Mouse (Mus musculus): ENCODE measurements around the gene Ryr2. TPM values are rescaled to one million over a fixed set of nuclear protein-coding genes. Genes with fewer than 3 reads are reported as not detected.
A peak's percentile ranks its signal among the peaks of the same experiment; 100 is the strongest.
"Not testable (repeated sequence)": the region's sequence is repeated elsewhere in the genome, so short reads cannot be mapped to it uniquely, and the experiment has no call there.

Gene Ryr2
- polyA plus RNA-seq, 1 experiment from 2014 or later = 4.4 TPM

GRCm38 (mm10) chr13:11595431-11595830 lies 511.3 kb downstream of the Ryr2 start:
- WGBS = 91% methylated on average over 9 of the region's 9 CpGs
- Histone ChIP-seq H3K27me3 (replicated peaks) (no peaks in the 10 kb centered on the region), H3K4me1 (no peaks in the 10 kb centered on the region), H3K4me3 (no peak overlapping the region), H3K36me3 (replicated peaks) (peaks cover 3% of the 10 kb centered on the region; the same call in 1 of the 2 replicates), H3K4me2 (no peak overlapping the region), H3K27ac (no peak overlapping the region), H3K9ac (no peak overlapping the region), H3K9me3 (no peaks in the 10 kb centered on the region)
- ATAC-seq (replicated peaks) = no peak

- Histone ChIP-seq H3K36me3 (replicated peaks) (peaks cover under 1% of the 10 kb centered on the region; the same call in 1 of the 2 replicates), H3K27ac (no peak overlapping the region), H3K9ac (no peak overlapping the region), H3K4me2 (no peak overlapping the region), H3K9me3 (no peaks in the 10 kb centered on the region), H3K4me3 (no peak overlapping the region), H3K27me3 (replicated peaks) (no peaks in the 10 kb centered on the region), H3K4me1 (no peaks in the 10 kb centered on the region)
- no peak for ATAC-seq (replicated peaks)
- 86% methylated on average over 7 of the region's 7 CpGs for WGBS
These were observed 521.5 kb downstream of the Ryr2 start for GRCm38 (mm10) chr13:11585283-11585682.

- Histone ChIP-seq H3K4me3 (no peak overlapping the region), H3K36me3 (replicated peaks) (no peaks in the 10 kb centered on the region), H3K9ac (no peak overlapping the region), H3K9me3 (no peaks in the 10 kb centered on the region), H3K27ac (no peak overlapping the region), H3K27me3 (replicated peaks) (no peaks in the 10 kb centered on the region), H3K4me2 (no peak overlapping the region), H3K4me1 (no peaks in the 10 kb centered on the region)
- 48% methylated on average over 2 of the region's 2 CpGs for WGBS
- no peak for ATAC-seq (replicated peaks)
These were observed 534.2 kb downstream of the Ryr2 start for GRCm38 (mm10) chr13:11572552-11572951.

DNA sequence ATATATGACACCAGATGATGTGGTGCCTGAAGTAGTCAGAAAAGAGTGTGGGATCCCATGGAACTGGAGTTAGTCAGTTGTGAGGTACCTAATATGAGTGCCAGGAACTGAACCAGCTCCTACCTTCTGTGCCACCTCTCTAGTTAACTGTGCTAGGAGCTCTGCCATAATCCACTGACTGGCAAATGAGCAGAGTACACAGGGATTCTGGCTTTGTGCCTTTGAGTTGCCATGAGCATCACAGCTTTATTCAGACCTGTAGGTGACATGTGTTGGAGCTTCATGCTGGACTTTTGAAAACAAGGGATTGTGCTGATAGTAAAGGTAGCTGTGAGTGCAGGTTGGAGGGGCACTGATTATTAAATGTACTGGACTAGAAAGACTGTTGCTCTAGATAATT lies 539.4 kb downstream of the Ryr2 start:
- Histone ChIP-seq H3K9ac (no peak overlapping the region), H3K27me3 (replicated peaks) (no peaks in the 10 kb centered on the region), H3K4me1 (0 out of 2 replicates have a peak, but pooled peaks cover 3% of the 10 kb centered on the region), H3K9me3 (no peaks in the 10 kb centered on the region), H3K4me2 (no peak overlapping the region), H3K36me3 (replicated peaks) (no peaks in the 10 kb centered on the region), H3K27ac (no peak overlapping the region), H3K4me3 (no peak overlapping the region)
- no peak for ATAC-seq (replicated peaks)

DNA sequence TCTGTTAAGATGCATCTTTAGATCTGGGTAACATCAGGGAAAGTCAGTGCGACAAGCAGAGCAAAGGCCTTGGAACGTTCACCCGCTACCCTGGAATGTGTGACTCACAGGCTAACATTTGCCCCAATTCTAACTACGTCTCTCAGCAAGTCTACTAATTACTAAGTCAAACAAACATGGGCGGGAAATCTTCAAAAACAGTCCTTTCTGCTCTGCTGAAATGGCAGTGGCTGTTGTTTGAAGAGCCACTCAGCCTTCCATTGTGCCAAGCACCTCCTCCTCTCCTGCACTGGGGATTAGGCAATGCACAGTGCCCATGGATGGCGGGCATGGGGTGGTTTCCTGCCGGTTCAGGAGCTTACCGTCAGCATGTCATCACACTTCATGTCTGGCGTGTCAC lies 540.3 kb downstream of the Ryr2 start:
- Histone ChIP-seq H3K4me3 (no peak overlapping the region), H3K4me1 (0 out of 2 replicates have a peak, but pooled peaks cover 3% of the 10 kb centered on the region), H3K27ac (no peak overlapping the region), H3K27me3 (replicated peaks) (no peaks in the 10 kb centered on the region), H3K4me2 (no peak overlapping the region), H3K9me3 (no peaks in the 10 kb centered on the region), H3K9ac (no peak overlapping the region), H3K36me3 (replicated peaks) (no peaks in the 10 kb centered on the region)
- WGBS = 68% methylated on average over 9 of the region's 9 CpGs
- ATAC-seq (replicated peaks) = no peak

DNA sequence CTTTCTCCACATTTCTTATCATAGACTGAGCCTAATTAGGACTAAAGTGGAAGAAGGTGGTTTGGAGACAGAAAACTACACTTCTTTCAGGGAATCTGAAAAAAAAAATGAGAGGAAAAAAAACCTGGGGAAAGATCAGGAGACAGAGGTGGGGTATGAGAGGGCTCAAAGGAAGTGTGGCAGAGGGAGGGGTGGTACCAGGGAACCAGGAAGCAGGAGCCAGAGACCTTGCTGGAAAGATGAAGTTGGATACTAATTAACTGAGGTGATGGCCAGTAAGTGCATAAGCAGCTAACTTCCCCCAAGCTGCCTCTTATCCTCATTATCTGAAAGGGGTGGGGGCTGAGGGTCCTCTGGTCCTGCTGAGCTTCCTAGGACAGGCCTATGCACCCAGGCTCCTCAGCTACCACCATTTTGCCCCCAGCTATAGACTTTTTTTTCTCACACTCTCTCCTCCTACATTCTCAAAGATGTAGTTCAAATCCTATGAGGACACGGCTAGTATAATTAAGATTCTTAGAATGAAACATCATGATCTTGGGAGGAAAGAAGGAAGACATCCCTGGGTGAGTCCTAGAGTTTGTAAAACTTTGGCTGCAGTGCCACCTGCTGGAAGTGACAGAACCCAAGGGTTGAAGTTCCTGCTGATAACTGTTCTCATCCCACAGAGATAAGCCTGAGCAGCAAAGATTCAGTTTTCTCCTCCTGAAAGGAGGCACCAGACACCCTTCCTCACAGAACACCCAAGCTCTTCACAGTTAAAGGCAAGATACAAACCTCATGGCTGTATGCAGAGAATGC lies 543.3 kb downstream of the Ryr2 start:
- H3K4me1 ChIP-seq = 0 out of 2 replicates have a peak, but pooled peaks cover 3% of the 10 kb centered on the region
- H3K4me3 ChIP-seq = no peak overlapping the region
- no peaks in the 10 kb centered on the region for H3K9me3 ChIP-seq
- ATAC-seq (replicated peaks) = peak; percentile 92
- H3K36me3 ChIP-seq (replicated peaks) = no peaks in the 10 kb centered on the region
- no peak overlapping the region for H3K4me2 ChIP-seq
- no peaks in the 10 kb centered on the region for H3K27me3 ChIP-seq (replicated peaks)
- peak overlapping the region; percentile 17; the same call in 1 of the 2 replicates for H3K27ac ChIP-seq
- WGBS = 16% methylated on average over 1 of the region's 1 CpGs
- H3K9ac ChIP-seq = no peak overlapping the region

DNA sequence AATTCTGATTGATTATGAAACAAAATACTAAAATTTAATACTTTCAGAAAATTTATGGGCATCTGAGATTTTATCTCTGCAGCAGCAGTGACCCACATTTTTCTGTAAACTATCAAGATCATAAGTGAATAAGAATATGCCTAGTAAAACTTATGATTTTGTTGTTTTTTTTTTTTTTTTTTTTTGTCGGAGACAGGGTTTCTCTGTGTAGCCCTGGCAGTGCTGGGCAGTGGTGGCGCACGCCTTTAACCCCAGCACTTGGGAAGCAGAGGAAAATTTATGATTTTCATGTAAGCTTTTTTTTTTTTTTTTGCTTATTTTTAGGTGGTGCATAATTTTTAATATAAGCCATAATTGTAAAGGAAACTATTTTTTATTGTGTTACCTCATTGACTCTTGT lies 557.1 kb downstream of the Ryr2 start:
- Histone ChIP-seq H3K4me1 (no peaks in the 10 kb centered on the region), H3K4me3 (no peak overlapping the region), H3K27me3 (replicated peaks) (no peaks in the 10 kb centered on the region), H3K9me3 (no peaks in the 10 kb centered on the region), H3K27ac (no peak overlapping the region), H3K36me3 (replicated peaks) (no peaks in the 10 kb centered on the region), H3K4me2 (no peak overlapping the region), H3K9ac (no peak overlapping the region)
- 91% methylated on average over 3 of the region's 3 CpGs for WGBS
- no peak for ATAC-seq (replicated peaks)

DNA sequence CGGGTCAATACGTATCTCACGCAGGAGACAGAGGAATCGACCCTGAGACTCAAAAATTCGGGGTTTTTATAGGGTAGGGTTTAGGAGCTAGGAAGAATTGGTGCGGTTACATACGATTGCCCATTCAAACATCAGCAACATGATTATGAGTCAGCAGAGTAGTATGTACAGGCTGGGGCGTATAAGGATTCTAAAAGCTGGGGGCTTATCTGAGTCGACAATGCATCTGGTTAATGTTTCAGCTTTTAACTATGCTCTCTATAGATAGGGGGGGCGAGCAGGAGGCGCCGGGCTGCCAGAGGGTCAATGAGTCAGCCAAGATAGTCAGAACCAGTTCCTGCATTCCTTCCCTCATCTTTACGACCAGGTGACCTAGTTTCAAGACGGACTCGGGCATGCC lies 557.6 kb downstream of the Ryr2 start:
- not testable (repeated sequence) for H3K9me3 ChIP-seq; H3K36me3 ChIP-seq (replicated peaks); H3K9ac ChIP-seq; H3K4me1 ChIP-seq; H3K4me2 ChIP-seq; ATAC-seq (replicated peaks); H3K27me3 ChIP-seq (replicated peaks); H3K4me3 ChIP-seq; H3K27ac ChIP-seq
- 93% methylated on average over 15 of the region's 15 CpGs for WGBS

GRCm38 (mm10) chr13:11545841-11546240 lies 560.9 kb downstream of the Ryr2 start:
- Histone ChIP-seq H3K4me2 (no peak overlapping the region), H3K36me3 (replicated peaks) (no peaks in the 10 kb centered on the region), H3K4me3 (no peak overlapping the region), H3K27ac (no peak overlapping the region), H3K9ac (no peak overlapping the region), H3K4me1 (no peaks in the 10 kb centered on the region), H3K9me3 (no peaks in the 10 kb centered on the region), H3K27me3 (replicated peaks) (no peaks in the 10 kb centered on the region)
- no peak for ATAC-seq (replicated peaks)
- 49% methylated on average over 7 of the region's 7 CpGs for WGBS

DNA sequence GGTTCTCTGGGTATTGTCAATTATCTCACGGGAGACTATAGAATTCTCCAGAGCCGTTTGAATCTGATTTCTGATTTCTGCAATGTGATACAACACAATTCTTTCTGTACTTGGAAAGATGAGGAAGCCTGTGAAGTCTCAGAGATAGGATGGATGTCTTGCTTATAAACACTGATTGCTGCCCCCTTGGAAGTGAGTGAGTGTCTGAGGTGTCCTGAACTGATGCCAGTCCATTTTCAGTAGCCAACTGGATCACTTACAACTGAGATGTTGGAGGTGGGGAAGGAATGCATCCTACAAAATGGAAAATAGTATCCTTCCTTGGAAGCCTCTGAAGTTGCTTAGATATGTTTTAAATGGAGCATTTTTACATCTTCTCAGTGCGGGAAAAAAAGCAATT lies 564.2 kb downstream of the Ryr2 start:
- no peak overlapping the region for H3K9ac ChIP-seq
- H3K27me3 ChIP-seq (replicated peaks) = no peaks in the 10 kb centered on the region
- H3K27ac ChIP-seq = no peak overlapping the region
- WGBS = 91% methylated on average over 3 of the region's 3 CpGs
- no peak overlapping the region for H3K4me2 ChIP-seq
- H3K4me3 ChIP-seq = no peak overlapping the region
- H3K36me3 ChIP-seq (replicated peaks) = no peaks in the 10 kb centered on the region
- ATAC-seq (replicated peaks) = no peak
- no peaks in the 10 kb centered on the region for H3K4me1 ChIP-seq
- H3K9me3 ChIP-seq = no peaks in the 10 kb centered on the region

DNA sequence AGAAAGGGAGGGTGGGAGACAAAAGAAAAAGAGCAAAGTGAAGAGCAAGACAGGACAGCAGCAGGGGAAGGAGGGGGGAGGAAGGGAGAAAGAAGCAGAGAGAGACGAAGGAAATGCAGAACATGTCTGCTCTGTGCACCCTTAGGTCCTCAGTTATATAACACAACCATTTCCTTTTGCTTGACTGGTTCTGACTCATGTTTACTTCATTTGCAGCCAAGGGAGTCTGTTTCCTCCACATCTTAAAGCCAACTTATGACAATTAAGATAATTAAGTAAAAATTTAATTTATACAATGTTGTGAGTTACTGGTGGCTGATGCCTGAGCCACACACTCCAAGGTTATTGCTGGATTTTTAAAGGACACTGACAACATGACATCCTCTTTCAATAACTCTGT lies 569.9 kb downstream of the Ryr2 start:
- Histone ChIP-seq H3K9me3 (no peaks in the 10 kb centered on the region), H3K4me2 (no peak overlapping the region), H3K27me3 (replicated peaks) (no peaks in the 10 kb centered on the region), H3K4me3 (no peak overlapping the region), H3K36me3 (replicated peaks) (no peaks in the 10 kb centered on the region), H3K9ac (no peak overlapping the region), H3K27ac (no peak overlapping the region), H3K4me1 (no peaks in the 10 kb centered on the region)
- no peak for ATAC-seq (replicated peaks)
- 65% methylated on average over 1 of the region's 1 CpGs for WGBS

DNA sequence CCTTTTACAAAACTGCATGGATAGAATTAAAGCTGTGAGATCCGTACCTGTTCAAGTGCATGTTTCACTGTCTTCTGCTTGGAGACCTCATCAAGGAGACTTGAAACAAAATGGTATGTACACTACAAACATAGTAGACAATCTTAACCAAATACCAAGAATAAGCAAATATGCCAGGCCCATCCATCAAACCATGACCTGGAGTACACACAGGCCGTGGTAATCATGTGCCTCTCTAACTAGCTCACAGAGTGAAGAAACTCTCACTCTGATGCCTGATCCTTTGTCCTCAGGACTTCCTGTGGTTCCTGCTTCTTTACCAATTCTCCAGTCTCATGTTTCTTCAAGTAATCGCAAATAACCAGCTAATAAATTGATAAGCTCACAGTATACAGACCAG lies 570.9 kb downstream of the Ryr2 start:
- no peak overlapping the region for H3K27ac ChIP-seq
- no peaks in the 10 kb centered on the region for H3K36me3 ChIP-seq (replicated peaks)
- H3K9me3 ChIP-seq = no peaks in the 10 kb centered on the region
- H3K4me2 ChIP-seq = no peak overlapping the region
- H3K4me1 ChIP-seq = no peaks in the 10 kb centered on the region
- H3K9ac ChIP-seq = no peak overlapping the region
- 86% methylated on average over 3 of the region's 3 CpGs for WGBS
- ATAC-seq (replicated peaks) = no peak
- H3K4me3 ChIP-seq = no peak overlapping the region
- H3K27me3 ChIP-seq (replicated peaks) = no peaks in the 10 kb centered on the region

DNA sequence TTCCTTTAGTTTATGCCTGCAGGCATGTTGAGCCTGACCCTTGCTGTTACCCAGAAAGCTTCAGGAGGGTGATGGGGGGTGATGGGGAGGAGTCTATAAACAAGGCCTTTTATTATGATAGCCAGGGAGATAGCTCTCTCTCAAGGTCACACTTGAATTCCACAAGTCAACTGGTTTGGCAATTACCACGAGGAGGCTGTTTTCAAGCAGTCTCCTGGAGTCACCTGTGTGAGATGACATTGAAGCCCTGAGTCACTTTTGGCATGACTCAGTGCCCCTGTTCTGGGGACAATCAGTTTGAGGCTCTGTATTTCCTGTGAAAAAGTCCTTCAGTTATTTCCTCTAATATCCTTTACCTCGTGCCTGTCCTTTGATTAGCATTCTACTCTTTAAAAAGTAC lies 573.5 kb downstream of the Ryr2 start:
- no peak overlapping the region for H3K4me3 ChIP-seq
- H3K9ac ChIP-seq = no peak overlapping the region
- no peak overlapping the region for H3K27ac ChIP-seq
- H3K36me3 ChIP-seq (replicated peaks) = no peaks in the 10 kb centered on the region
- no peak for ATAC-seq (replicated peaks)
- H3K4me1 ChIP-seq = no peaks in the 10 kb centered on the region
- 64% methylated on average over 2 of the region's 2 CpGs for WGBS
- H3K4me2 ChIP-seq = no peak overlapping the region
- no peaks in the 10 kb centered on the region for H3K9me3 ChIP-seq
- no peaks in the 10 kb centered on the region for H3K27me3 ChIP-seq (replicated peaks)
